Mouse (Mus musculus) heart, postnatal 4 days (tissue): ENCODE data around the gene Acat3. TPM values are rescaled to one million over a fixed set of nuclear protein-coding genes. Genes with fewer than 3 reads are reported as not detected.
"Not testable (repeated sequence)": the region's sequence is repeated elsewhere in the genome, so short reads cannot be mapped to it uniquely, and the experiment has no call there.

Experiments used
- DNase-seq: peaks from one replicate; pipeline ENCODE4 v3.0.0; 2021
- total RNA-seq, 2 experiments: library from RNA; stranded (reverse); gene quantifications; 2 replicates each; pipeline ENCODE4 v1.2.3; 2021

Gene Acat3
- not detected for total RNA-seq

DNA sequence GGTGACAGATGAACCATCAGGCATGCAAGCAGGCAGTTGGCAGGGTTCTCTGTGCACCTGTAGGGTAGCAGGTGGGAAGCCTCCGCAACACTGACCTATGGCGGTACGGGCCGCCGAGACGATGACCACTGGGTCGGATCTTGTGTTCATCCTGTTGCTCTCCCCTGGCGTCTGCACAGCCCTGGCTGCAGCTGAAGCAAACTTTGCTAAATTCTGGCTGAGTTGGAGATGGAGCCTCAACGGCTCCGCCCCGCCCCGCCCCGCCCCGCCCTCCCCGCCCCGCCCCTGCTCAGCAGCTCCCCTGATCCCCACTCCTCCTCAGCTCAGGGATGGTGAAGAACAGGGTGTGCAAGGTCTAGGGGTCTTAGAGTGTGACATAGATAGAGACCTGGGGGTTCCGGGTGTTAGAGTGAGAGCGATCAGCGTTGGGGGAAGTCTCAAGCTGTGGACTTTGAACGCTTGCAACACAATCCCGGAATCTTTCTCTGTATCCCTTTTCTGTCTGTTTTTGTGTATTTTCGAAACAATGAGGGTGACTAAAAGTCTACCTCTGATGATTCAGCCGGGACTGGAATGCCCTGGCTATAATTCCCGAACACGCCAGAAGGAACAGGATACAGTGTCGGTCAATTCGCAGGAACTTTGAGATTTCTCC is at the start of gene Acat3:
Gene Acat3 (minus strand): TSS at position 450 of the 655 bp plus-strand sequence.
- DNase-seq = no peak

DNA sequence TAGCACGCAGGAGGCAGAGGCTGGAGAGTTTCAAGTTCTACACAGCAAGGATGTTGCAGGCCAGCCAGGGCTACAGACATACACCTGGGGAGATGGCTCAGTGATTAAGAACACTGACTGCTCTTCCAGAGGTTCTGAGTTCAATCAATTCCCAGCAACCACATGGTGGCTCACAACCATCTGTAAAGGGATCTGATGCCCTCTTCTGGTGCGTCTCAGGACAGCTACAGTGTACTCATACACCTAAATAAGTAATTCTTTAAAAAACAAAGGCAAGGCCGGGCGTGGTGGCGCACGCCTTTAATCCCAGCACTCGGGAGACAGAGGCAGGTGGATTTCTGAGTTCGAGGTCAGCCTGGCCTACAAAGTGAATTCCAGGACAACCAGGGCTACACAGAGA is 47.7 kb upstream of the Acat3 start:
- DNase-seq = not testable (repeated sequence)

DNA sequence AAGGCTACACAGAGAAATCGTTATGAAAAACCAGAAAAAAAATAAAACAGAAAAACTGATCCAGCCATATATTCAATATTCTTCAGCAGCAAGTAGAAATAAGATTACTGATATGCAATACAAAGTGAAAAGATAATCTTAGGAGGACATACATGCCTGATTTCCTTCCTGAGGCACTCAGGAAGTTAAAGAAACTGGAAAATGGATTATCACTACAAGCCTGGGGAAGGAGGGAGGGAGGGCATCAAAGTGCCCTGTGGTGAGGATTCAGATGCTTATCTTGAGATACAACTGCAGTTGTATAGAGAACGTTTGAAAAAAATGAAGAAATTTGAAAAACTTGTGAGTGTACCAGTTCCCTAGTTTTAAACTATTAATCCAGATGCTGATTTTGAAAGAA is 43.6 kb upstream of the Acat3 start:
- DNase-seq = no peak

DNA sequence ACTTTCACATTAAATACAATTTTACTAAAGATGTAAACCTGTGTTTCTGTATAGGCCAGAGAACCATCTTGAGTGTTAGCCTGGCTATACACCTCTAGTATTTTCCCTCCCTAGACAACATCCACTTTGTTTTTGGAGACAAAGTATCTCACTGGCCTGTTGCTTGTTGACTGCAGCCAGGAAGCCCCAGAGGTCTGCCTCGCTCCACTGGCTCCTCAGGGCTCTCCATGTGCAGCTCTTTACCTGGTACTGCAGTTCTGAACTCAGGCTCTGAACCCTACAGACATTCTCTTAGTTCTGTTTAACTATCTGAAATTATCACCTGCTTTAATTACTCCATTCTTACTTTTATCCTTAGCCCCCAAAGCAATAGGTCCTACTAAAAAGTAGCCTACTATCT is 38.1 kb upstream of the Acat3 start:
- no peak for DNase-seq

DNA sequence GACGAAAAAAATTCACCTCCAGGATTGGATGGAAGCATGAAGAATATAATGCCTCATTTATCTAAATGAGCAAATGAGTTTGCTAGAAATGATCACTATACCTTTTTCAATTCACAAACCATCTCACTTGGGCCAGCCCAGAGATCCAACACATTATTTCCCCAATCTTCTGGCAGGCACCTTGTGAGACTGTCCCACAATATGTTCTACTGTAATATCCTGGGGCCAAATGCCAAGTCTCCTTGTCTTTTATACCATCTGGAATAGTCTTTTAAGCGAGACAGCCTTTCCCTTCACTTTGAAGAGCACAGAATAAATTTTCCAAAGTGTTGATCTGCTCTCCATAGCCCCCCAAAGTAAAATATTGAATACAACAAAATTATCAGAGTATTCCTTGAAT is 33.5 kb upstream of the Acat3 start:
- DNase-seq = no peak

DNA sequence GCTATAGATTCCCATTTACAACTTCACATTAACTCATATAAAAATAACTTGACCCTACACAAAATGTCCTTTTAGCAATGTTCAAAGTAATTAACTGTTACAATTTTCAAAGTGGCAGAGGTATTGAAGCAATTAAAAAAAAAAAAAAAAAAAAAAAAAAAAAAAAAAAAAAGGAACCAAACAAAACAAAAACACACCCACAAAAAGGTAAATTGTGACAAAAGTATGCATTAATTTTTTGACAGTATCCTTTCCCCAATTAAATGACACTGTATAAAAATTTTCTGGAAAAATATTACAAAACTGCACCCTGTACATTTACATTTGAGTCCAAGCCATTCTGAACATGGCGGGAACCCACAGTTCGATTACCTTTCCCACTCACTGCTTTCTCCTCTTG is 26.8 kb upstream of the Acat3 start:
- DNase-seq = no peak

DNA sequence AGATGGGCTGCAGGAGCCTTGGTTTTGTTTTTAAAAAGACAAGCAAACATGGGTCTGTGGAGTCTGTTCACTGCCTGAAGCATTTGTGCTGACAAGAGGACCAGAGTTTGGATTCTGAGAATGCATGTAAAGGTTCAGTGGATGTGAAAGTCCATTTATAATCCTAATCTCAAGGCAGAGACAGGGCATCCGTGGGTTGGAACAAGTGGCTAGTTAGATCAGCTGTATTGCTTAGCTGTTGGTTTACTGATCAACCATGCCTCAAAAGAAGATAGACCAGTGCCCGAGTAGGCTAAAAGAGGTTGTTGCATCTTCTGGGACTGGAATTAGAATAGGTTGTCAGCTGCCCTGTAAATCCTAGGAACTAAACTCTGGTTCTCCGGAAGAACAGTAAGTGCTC is 23.1 kb upstream of the Acat3 start:
- DNase-seq = no peak

DNA sequence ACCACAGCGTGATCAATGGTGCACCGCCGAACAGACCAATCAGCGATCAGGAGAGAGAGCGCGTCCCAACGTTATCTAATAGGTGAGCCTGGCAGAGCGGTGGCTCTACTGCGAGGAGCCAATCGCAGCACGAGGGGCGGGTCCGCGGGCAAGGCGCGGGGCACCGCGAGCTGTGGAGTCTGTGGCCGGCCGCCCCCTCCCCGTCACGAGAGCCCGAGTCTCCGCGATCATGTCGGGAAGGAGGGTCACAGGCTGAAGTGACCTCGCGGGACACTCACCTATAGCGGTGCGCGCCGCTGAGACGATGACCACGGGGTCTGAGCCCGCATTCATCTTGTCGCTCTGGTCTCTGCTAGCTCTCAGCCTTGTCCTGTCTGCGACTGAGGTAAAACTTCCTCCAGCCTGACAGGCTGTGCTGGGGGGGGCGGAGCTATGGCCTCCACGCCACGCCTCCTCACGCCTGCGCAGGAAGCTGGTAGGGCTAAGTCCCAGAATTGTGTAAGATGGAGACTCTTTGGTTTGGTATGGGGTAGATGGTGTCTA is 20.0 kb upstream of the Acat3 start, which contains the start of gene Acat2:
Gene Acat2 (minus strand): TSS at position 417 of the 543 bp plus-strand sequence.
- DNase-seq = peak; percentile 94

DNA sequence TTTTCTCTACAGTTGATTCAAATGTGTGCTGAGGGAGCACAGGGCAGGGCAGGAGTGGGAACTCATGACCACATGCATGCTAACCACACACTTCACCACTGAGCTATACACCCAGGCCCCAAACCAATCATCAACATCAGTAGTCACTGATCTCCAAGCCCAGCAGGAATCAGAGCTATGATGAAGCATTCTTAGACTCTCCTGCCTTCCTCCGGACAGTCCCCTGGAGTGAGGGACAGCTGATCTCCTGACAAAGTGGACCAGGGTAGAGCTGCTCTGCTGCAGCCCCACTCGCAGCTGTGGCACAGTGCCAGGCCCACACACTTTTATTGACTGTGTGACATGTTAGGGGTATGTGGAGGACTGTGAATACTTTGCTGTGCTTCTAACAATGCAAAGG is 19.0 kb upstream of the Acat3 start:
- DNase-seq = not testable (repeated sequence)

DNA sequence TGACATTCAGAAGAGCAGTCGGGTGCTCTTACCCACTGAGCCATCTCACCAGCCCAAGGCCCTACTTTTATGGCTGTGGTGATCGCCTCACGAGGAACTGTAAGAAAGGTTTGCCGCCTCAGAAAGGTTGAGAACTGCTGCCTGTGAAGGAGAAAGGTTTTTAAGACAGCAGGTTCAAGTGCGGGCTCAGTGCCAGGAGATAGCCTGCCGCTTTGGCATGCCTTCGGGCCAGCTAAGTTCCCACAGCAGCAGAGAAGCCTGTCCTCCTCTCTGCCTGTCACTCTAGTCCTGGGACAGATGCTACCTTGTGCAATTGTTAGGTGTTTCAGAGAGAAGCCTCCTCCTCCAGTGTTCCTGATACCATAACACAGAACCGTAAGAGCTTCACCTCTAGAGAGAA is 16.3 kb upstream of the Acat3 start:
- DNase-seq = no peak

DNA sequence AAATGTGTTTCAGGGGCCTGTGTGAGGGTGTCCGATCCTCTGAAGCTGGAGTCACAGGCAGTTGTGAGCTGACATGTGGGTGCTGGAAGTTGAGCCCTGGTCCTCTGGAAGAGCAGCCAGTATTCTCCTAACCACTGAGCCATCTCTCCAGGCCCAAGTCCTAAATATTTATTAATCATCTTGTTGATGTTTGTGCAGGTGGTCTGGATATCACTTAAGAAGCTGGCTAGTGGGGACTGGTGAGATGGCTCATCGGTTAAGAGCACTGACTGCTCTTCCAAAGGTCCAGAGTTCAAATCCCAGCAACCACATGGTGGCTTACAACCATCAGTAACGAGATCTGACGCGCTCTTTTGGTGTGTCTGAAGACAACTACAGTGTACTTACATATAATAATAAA is 9.3 kb upstream of the Acat3 start:
- DNase-seq = no peak

DNA sequence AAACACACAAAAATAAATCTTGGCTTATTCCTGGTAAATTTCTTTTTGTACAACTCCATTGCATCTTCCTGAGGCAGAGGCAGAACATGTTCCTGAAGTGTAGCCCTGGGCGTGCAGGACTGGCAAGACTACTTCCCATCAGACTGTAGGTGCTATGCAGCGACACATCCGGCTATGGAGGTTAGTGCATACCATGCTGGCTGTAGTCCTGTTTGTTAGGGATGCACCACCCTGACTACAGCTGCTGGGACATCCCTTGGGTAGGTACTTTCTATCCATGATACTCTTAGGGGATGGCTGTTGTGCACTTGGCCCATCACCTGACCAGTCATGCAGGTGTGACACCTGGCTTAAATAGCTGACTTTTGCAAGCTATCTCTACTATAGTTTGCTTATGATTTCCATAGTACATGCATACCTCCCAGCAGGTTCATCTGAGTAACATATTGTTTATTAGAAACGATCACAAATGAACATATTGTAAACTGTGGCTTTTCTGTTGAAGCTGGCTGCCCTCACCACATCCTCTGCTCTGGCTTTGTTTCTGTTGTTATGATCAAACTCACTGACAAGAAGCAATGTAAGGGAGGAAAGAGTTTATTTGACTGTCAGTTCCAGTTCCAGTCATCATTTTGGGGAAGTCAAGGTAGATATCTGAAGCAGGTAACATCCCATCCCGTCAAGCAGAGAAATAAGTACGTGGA is 2.2 kb upstream of the Acat3 start:
- DNase-seq = no peak

DNA sequence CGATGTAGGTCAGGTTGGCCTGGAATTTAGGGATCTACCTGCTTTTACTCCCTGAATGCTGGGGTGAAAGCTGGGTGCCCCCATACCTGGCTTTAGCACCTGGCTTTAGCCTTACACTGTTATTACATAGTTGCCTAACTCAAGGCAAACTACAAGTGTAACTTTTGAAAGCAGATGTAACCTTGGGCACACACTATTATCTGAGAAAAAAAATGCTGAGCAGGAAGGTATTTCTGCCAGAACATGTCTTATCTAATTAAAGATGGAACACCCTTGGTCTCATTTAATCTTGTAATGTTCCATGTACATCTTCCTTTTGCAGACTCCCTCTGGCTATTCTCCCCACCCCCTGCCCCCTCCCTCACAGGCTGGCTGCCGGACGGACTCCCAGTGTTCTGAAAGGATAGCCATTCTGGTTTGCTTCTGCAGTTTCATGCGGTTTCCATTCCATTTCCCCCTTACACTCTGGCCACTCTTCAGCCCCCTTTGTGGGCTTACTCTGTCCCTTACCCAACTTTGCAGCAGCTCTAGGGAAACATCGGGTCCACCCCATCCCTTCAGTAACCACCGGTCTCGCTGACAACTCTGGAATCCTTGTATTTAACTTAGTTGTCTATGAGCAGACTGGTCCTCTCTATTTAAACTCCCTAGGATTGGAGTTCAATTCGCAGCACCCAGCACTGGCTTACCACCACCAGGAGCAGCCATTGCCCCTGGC is 1.3 kb upstream of the Acat3 start:
- DNase-seq = no peak

DNA sequence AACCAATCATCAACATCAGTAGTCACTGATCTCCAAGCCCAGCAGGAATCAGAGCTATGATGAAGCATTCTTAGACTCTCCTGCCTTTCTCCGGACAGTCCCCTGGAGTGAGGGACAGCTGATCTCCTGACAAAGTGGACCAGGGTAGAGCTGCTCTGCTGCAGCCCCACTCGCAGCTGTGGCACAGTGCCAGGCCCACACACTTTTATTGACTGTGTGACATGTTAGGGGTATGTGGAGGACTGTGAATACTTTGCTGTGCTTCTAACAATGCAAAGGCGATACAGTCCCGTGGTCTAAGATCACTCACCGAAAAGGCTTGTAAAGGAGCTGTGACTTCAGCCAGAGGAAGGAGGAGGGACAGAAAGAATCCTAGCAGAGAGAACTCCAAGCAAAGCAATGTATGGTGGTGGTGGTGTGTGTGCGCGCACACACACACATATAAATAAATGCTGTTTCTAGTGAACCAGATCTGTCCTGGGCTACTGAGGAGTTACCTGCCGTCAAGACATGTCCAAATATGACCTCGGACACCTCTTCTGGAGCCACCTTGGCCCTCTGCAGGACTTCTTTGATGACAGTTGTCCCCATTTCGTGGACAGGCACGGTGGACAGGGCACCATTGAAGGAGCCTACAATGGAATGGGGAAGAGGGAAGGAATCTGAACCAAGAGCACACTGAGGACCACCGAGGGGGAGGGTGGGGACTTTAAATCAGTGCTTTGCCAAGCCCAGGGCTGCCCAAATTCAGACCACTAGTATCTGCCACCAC is 837 bp downstream of the Acat3 start:
- DNase-seq = not testable (repeated sequence)

DNA sequence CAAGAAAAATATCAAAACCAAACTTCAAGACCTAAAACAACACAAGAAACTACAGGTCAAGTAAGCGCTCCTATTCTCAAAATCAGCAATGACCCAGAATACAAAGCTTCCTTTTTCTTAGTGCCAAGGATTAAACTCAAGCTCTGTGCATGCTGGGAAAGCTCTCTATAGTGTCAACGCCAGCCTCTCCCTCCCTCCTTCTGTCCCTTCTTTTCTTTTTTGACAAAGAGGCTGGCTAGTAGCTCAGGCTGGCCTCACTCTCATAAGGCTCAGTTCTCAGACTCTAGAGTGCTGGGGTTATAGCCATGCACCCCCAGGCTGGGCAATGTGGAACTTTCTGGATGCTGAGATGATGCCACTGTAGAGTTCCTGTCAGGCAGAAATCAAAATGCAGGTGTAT is 2.3 kb downstream of the Acat3 start:
- no peak for DNase-seq

DNA sequence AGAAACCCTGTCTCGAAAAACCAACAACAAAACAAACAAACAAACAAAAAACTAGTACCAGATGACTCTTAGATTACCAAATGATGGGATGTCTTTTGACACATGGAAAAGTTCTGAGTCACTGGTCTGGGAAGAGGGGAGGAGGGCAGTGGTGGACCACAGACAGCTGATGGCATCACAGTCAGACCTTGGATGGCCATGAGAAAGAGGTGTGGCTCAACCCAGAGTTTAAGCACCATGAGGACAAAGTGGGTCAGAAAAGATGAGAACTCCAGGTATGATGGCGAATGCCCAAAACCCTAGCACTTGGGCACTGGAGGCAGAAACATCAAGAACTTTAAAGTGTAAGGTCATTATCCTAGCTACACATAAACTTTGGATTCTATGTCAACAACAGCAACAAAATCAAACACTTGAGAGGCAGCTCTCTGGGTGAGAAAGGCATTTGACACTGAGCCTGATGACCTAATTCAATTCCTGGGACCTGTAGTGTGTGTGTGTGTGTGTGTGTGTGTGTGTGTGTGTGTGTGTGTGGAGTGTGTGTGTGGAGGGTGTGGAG is 2.9 kb downstream of the Acat3 start:
- no peak for DNase-seq

DNA sequence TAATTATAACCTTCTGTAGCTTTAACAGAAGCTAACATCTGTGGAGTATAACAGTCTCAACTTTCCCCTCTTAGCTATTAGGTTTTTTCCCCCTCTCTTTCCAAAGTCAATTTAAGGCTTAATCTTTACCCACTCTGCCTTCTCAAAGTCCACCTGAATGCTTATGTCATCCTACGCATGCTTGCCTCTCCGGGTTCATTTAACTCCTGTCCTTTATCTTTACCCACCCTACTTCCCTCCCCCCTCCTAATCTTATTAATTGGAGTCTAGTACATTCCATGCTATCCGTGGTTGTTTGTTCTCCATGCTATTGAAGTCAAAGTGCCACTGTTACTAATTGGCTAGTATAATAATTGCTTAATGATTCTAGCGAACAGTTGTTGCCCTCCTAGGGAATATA is 4.7 kb downstream of the Acat3 start:
- no peak for DNase-seq

DNA sequence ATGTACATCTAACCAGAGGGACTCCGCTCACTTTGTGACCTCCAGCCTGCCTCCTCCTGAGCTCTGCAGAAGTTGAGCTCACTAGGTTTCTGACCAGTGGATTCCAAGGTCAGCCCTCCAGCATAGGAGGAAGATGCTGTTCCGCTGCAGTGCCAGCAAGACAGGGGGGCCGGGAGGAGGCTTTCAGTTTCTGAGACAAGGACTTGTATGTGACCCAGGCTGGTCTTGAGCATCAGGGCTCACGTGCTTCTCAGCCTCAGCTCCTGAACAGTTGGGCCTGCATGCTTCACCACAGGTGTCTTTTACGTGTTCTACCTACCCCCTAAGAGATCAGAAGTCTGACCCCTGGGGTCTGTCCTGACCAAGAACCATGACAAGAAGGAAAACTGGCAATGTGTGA is 8.8 kb downstream of the Acat3 start:
- DNase-seq = not testable (repeated sequence)

DNA sequence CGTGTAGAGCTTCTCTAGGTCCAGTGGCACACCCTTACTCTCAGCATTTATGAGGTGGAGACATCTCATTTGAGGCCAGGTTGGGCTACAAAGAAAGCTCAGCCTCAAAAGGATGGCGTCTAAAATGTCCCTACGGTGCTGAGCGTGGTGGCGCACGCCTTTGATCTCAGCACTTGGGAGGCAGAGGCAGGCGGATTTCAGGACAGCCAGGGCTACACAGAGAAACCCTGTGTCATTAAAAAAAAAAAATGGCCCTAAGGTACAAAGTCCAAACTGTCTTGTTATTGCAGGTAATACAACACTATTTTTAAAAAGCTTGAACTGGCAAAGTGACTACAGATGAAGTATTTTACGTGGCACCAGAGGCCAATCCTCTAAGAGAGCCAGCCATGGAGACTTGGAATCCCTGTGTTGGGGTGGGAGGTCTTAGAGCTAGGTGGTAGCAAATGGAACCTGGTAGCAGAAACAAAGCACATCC is 14.7 kb downstream of the Acat3 start:
- no peak for DNase-seq

DNA sequence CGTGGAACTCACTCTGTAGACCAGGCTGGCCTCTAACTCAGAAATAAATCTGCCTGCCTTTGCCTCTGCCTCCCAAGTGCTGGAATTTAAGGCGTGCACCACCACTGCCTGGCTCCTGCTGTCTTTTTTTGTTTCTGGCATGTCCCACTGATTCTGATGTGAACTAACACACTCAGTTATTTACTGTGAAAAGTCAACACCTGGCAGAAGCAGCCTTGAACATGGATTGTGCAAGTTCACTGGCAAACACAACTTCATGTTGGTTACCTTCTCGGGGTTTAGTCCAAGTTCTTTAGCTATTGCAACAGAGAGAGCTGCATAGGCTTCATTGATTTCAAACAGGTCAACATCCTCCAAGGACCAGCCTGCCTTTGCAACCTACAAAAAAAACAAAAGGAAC is 15.4 kb downstream of the Acat3 start:
- DNase-seq = no peak

DNA sequence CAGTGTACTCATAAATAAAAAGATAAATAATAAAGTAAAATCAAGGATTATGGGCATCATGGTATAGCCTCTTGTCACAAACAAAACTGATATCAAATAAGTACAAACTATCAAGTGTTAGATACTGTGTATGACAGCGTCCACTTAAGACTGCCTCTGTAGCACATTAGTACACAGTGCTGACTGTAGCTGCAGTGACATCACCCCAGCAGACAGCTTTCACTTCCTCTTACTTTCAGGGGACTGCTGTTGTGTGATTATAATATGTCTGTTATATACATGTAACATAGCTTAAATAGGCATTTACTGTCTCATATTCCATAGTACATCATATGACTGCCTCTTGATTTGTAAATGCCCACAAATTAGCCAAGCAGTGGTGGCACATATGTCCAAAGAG is 19.3 kb downstream of the Acat3 start:
- no peak for DNase-seq
